In the genomic region with DNA sequence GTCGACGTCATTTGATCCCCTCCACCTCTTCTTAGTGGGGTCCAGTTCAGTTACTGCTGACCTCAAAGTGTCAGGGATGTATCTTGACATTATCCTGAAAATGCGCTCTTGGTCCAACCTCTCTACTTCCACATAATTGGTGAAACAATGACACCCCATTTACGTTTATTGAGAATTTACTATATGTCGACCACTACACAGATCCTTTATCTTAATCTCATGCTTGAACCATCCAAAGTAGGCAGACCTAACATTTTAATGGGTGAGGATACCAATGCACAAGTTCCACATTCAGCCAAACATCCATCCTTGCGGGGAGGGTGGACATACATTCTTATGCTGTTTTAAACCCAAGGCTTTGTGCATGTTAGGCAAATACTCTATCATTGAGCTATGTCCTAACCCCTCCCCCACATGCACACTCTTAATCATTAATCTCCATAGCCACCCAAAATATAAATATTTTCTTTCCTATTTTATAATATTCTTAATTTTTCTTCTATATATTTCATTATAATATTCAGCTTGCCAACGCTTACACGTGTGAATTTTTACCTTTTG, we compare ENCODE assay signal across 7 mouse cellular contexts. TPM values are rescaled to one million over a fixed set of nuclear protein-coding genes. Genes with fewer than 3 reads are reported as not detected.
DNase-seq lines count a peak whose midpoint lies in the region; ATAC-seq and TF ChIP-seq lines count a peak whose summit lies in the region.

No protein-coding gene starts in this region.

- H3K4me1 ChIP-seq in lung, embryonic 14.5 days (ENCODE audit: insufficient read depth) = no peaks in the 10 kb centered on the region
- peaks cover 2% of the 10 kb centered on the region; the same call in 1 of the 2 replicates for H3K4me1 ChIP-seq in forebrain, embryonic 10.5 days
- H3K4me1 ChIP-seq in limb, embryonic 15.5 days = 0 out of 2 replicates have a peak, but pooled peaks cover 4% of the 10 kb centered on the region
- no peaks in the 10 kb centered on the region for H3K4me1 ChIP-seq in stomach, embryonic 15.5 days

- H3K9me3 ChIP-seq in lung, embryonic 14.5 days (ENCODE audit: low read depth, low read length) = no peaks in the 10 kb centered on the region
- H3K9me3 ChIP-seq in forebrain, embryonic 10.5 days = 0 out of 2 replicates have a peak, but pooled peaks cover under 1% of the 10 kb centered on the region
- no peaks in the 10 kb centered on the region for H3K9me3 ChIP-seq in limb, embryonic 15.5 days
- no peaks in the 10 kb centered on the region for H3K9me3 ChIP-seq in stomach, embryonic 15.5 days

- peak; percentile 36 for ATAC-seq in lung, embryonic 14.5 days (ENCODE audit: insufficient read depth)
- ATAC-seq in limb, embryonic 15.5 days (ENCODE audit: insufficient number of reproducible peaks, low FRiP score, low TSS enrichment, low read depth) = no peak
- ATAC-seq in stomach, embryonic 15.5 days (ENCODE audit: insufficient read depth, low FRiP score, low read depth) = peak; percentile 36; the same call in 1 of the 2 replicates

- H3K36me3 ChIP-seq in lung, embryonic 14.5 days (ENCODE audit: insufficient read depth) = no peaks in the 10 kb centered on the region
- H3K36me3 ChIP-seq in forebrain, embryonic 10.5 days (replicated peaks) = peaks cover 22% of the 10 kb centered on the region
- no peaks in the 10 kb centered on the region for H3K36me3 ChIP-seq in limb, embryonic 15.5 days
- no peaks in the 10 kb centered on the region for H3K36me3 ChIP-seq in stomach, embryonic 15.5 days

- peak overlapping the region; percentile 4 for H3K4me2 ChIP-seq in lung, embryonic 14.5 days
- H3K4me2 ChIP-seq in limb, embryonic 15.5 days = peak overlapping the region; percentile 20
- peak overlapping the region; percentile 45 for H3K4me2 ChIP-seq in stomach, embryonic 15.5 days

- TF ChIP-seq CTCF in lung, embryonic 14.5 days (IDR thresholded peaks at IDR 0.05; ENCODE audit: low read depth) = no peak

- no peak for DNase-seq in lung, embryonic 14.5 days
- DNase-seq in lung, postnatal 25 days (ENCODE audit: low spot score) = no peak
- no peak for DNase-seq in forebrain, embryonic 10.5 days (ENCODE audit: extremely low spot score, low spot score)
- no peak for DNase-seq in right cerebral cortex, postnatal 4 days
- no peak for DNase-seq in frontal cortex, postnatal 10 days (ENCODE audit: low spot score in 2 of 2)

- H3K27ac ChIP-seq in lung, embryonic 14.5 days (ENCODE audit: low read depth) = no peak overlapping the region
- H3K27ac ChIP-seq in forebrain, embryonic 10.5 days = peak overlapping the region; percentile 98
- no peak overlapping the region for H3K27ac ChIP-seq in limb, embryonic 15.5 days
- no peak overlapping the region for H3K27ac ChIP-seq in stomach, embryonic 15.5 days

- WGBS in lung, embryonic 14.5 days = 35% methylated on average over 8 of the region's 8 CpGs
- WGBS in forebrain, embryonic 10.5 days = 35% methylated on average over 8 of the region's 8 CpGs
- WGBS in limb, embryonic 15.5 days = 34% methylated on average over 8 of the region's 8 CpGs
- 38% methylated on average over 8 of the region's 8 CpGs for WGBS in stomach, embryonic 15.5 days

- no peak overlapping the region; the same call in 1 of the 2 replicates for H3K9ac ChIP-seq in lung, embryonic 14.5 days
- H3K9ac ChIP-seq in limb, embryonic 15.5 days = no peak overlapping the region
- H3K9ac ChIP-seq in stomach, embryonic 15.5 days = no peak overlapping the region

- H3K4me3 ChIP-seq in lung, embryonic 14.5 days (ENCODE audit: low read depth, low read length) = peak overlapping the region; percentile 62
- peak overlapping the region; percentile 70 for H3K4me3 ChIP-seq in forebrain, embryonic 10.5 days
- peak overlapping the region; percentile 62 for H3K4me3 ChIP-seq in limb, embryonic 15.5 days
- peak overlapping the region; percentile 60 for H3K4me3 ChIP-seq in stomach, embryonic 15.5 days (replicated peaks)

- H3K27me3 ChIP-seq in lung, embryonic 14.5 days (ENCODE audit: insufficient read depth, low read length) = no peaks in the 10 kb centered on the region
- H3K27me3 ChIP-seq in forebrain, embryonic 10.5 days (ENCODE audit: poor library complexity, severe bottlenecking) = no peaks in the 10 kb centered on the region
- no peaks in the 10 kb centered on the region for H3K27me3 ChIP-seq in limb, embryonic 15.5 days
- no peaks in the 10 kb centered on the region for H3K27me3 ChIP-seq in stomach, embryonic 15.5 days (replicated peaks)

RNA-seq across cellular contexts. Expression of gene Atrx, which starts 0.4 kb away (rescaled TPM):
- 190 and 202 TPM in 2 replicates for polyA plus RNA-seq in lung, embryonic 14.5 days (2014; fragmentation: Nextera tagmentation; extraction: Ambion mirVana)
- polyA plus RNA-seq in forebrain, embryonic 10.5 days (2016; fragmentation: Nextera tagmentation; extraction: Ambion mirVana) = 181 and 182 TPM in 2 replicates
- polyA plus RNA-seq in limb, embryonic 15.5 days (2015; fragmentation: Nextera tagmentation; extraction: Ambion mirVana) = 170 and 178 TPM in 2 replicates
- 160 and 170 TPM in 2 replicates for polyA plus RNA-seq in stomach, embryonic 15.5 days (2015; fragmentation: Nextera tagmentation; extraction: Ambion mirVana)
